ENCODE assay signal across 23 mouse cellular contexts in genomic region chr1:21323996-21324574, GRCm38 (mm10). TPM values are rescaled to one million over a fixed set of nuclear protein-coding genes. Genes with fewer than 3 reads are reported as not detected.
DNase-seq lines count a peak whose midpoint lies in the region; ATAC-seq lines count a peak whose summit lies in the region.
"Had no signal": no experiment of that assay in that cellular context is flagged by ENCODE, and none has a peak within 500 bp of the region (broad histone marks: within the 10 kb centered on the region; RNA-seq: fewer than 3 reads in every experiment).

No protein-coding gene starts in this region.

- no peak overlapping the region for H3K9ac ChIP-seq in hindbrain, embryonic 16.5 days (ENCODE audit: low read depth, low read length)
- no peak overlapping the region for H3K9ac ChIP-seq in hindbrain, embryonic 13.5 days
- H3K9ac ChIP-seq in midbrain, embryonic 14.5 days (replicated peaks; ENCODE audit: low read length), result no peak overlapping the region
- no peak overlapping the region for H3K9ac ChIP-seq in intestine, embryonic 16.5 days (ENCODE audit: low read depth, low read length)
- no peak overlapping the region for H3K9ac ChIP-seq in stomach, embryonic 16.5 days (ENCODE audit: low read length)
- H3K9ac ChIP-seq: heart, embryonic 12.5 days; hindbrain, embryonic 15.5 days; liver, embryonic 13.5 days; lung, embryonic 14.5 days had no signal

- WGBS in hindbrain, embryonic 16.5 days, result 24% methylated on average over 1 of the region's 1 CpGs
- WGBS in hindbrain, embryonic 13.5 days, result 20% methylated on average over 1 of the region's 1 CpGs
- WGBS in midbrain, embryonic 14.5 days, result 5% methylated on average over 1 of the region's 1 CpGs
- WGBS in midbrain, embryonic 10.5 days, result 62% methylated on average over 1 of the region's 1 CpGs
- WGBS in intestine, embryonic 16.5 days, result 31% methylated on average over 1 of the region's 1 CpGs
- WGBS in stomach, embryonic 16.5 days, result 41% methylated on average over 1 of the region's 1 CpGs

- H3K27ac ChIP-seq in hindbrain, embryonic 16.5 days (ENCODE audit: low read depth, low read length), result no peak overlapping the region
- no peak overlapping the region for H3K27ac ChIP-seq in hindbrain, embryonic 13.5 days
- no peak overlapping the region for H3K27ac ChIP-seq in midbrain, embryonic 14.5 days (replicated peaks; ENCODE audit: low read depth, low read length)
- H3K27ac ChIP-seq in midbrain, embryonic 10.5 days (replicated peaks), result no peak overlapping the region
- H3K27ac ChIP-seq in intestine, embryonic 16.5 days (ENCODE audit: low read length), result no peak overlapping the region
- H3K27ac ChIP-seq in stomach, embryonic 16.5 days (ENCODE audit: low read length), result no peak overlapping the region
- H3K27ac ChIP-seq: hindbrain, embryonic 15.5 days; liver, embryonic 13.5 days had no signal

- H3K4me1 ChIP-seq in hindbrain, embryonic 16.5 days (ENCODE audit: control insufficient read depth, insufficient read depth, low read depth, low read length), result no peaks in the 10 kb centered on the region
- no peaks in the 10 kb centered on the region for H3K4me1 ChIP-seq in hindbrain, embryonic 13.5 days (replicated peaks)
- H3K4me1 ChIP-seq in midbrain, embryonic 14.5 days (ENCODE audit: control insufficient read depth, insufficient read depth, low read length), result no peaks in the 10 kb centered on the region
- no peaks in the 10 kb centered on the region for H3K4me1 ChIP-seq in midbrain, embryonic 10.5 days
- H3K4me1 ChIP-seq in intestine, embryonic 16.5 days (ENCODE audit: control insufficient read depth, insufficient read depth, low read length), result no peaks in the 10 kb centered on the region
- no peaks in the 10 kb centered on the region for H3K4me1 ChIP-seq in stomach, embryonic 16.5 days (ENCODE audit: control insufficient read depth, insufficient read depth, low read length)
- H3K4me1 ChIP-seq: heart, embryonic 12.5 days; hindbrain, embryonic 15.5 days had no signal

- H3K9me3 ChIP-seq in hindbrain, embryonic 16.5 days (ENCODE audit: control insufficient read depth, low read length), result no peaks in the 10 kb centered on the region
- H3K9me3 ChIP-seq in hindbrain, embryonic 13.5 days, result no peaks in the 10 kb centered on the region
- H3K9me3 ChIP-seq in midbrain, embryonic 14.5 days (ENCODE audit: control insufficient read depth, low read length), result no peaks in the 10 kb centered on the region
- peaks cover 7% of the 10 kb centered on the region; the same call in 1 of the 2 replicates for H3K9me3 ChIP-seq in midbrain, embryonic 10.5 days (replicated peaks)
- H3K9me3 ChIP-seq in intestine, embryonic 16.5 days (ENCODE audit: control insufficient read depth, low read length), result 0 out of 2 replicates have a peak, but pooled peaks cover 4% of the 10 kb centered on the region
- H3K9me3 ChIP-seq in stomach, embryonic 16.5 days (replicated peaks; ENCODE audit: control insufficient read depth, low read length), result no peaks in the 10 kb centered on the region
- H3K9me3 ChIP-seq: hindbrain, embryonic 15.5 days; liver, embryonic 13.5 days had no signal

- no peaks in the 10 kb centered on the region for H3K27me3 ChIP-seq in hindbrain, embryonic 16.5 days (replicated peaks; ENCODE audit: control insufficient read depth, insufficient read depth, low read length)
- no peaks in the 10 kb centered on the region for H3K27me3 ChIP-seq in hindbrain, embryonic 13.5 days
- H3K27me3 ChIP-seq in midbrain, embryonic 14.5 days (ENCODE audit: control insufficient read depth, insufficient read depth, low read length), result no peaks in the 10 kb centered on the region
- no peaks in the 10 kb centered on the region for H3K27me3 ChIP-seq in midbrain, embryonic 10.5 days (ENCODE audit: low read depth, poor library complexity, severe bottlenecking)
- H3K27me3 ChIP-seq in intestine, embryonic 16.5 days (replicated peaks; ENCODE audit: control insufficient read depth, insufficient read depth, low read length), result no peaks in the 10 kb centered on the region
- H3K27me3 ChIP-seq in stomach, embryonic 16.5 days (ENCODE audit: control insufficient read depth, insufficient read depth, low read length), result no peaks in the 10 kb centered on the region
- H3K27me3 ChIP-seq: heart, embryonic 12.5 days; hindbrain, embryonic 15.5 days; liver, embryonic 13.5 days had no signal

- H3K4me3 ChIP-seq in hindbrain, embryonic 16.5 days (ENCODE audit: low read length), result no peak overlapping the region
- H3K4me3 ChIP-seq in hindbrain, embryonic 13.5 days, result no peak overlapping the region
- no peak overlapping the region for H3K4me3 ChIP-seq in midbrain, embryonic 14.5 days (replicated peaks; ENCODE audit: low read depth, low read length)
- no peak overlapping the region for H3K4me3 ChIP-seq in midbrain, embryonic 10.5 days
- H3K4me3 ChIP-seq in intestine, embryonic 16.5 days (ENCODE audit: low read length), result no peak overlapping the region
- no peak overlapping the region for H3K4me3 ChIP-seq in stomach, embryonic 16.5 days (replicated peaks; ENCODE audit: low read length)
- H3K4me3 ChIP-seq: heart, embryonic 12.5 days; hindbrain, embryonic 15.5 days; liver, embryonic 13.5 days; myocyte had no signal

- peak; percentile 64 for ATAC-seq in hindbrain, embryonic 16.5 days
- ATAC-seq in hindbrain, embryonic 13.5 days (ENCODE audit: low FRiP score), result no peak
- peak; percentile 65; the same call in 1 of the 2 replicates for ATAC-seq in midbrain, embryonic 14.5 days (ENCODE audit: low FRiP score, low TSS enrichment)
- ATAC-seq in intestine, embryonic 16.5 days, result peak; percentile 36; the same call in 1 of the 2 replicates
- ATAC-seq in stomach, embryonic 16.5 days (ENCODE audit: insufficient read depth, low FRiP score), result peak; percentile 78

- DNase-seq in midbrain, embryonic 14.5 days, result peak; percentile 25
- DNase-seq in midbrain, embryonic 10.5 days (ENCODE audit: low spot score), result no peak
- no peak for DNase-seq in B cell, adult 2 months
- no peak for DNase-seq in right cerebral cortex, postnatal 14 days
- DNase-seq: adrenal gland, postnatal 25 days; cerebellum, adult 18-20 months; cerebellum, postnatal 25 days; embryo, embryonic 11 days; liver, embryonic 13.5 days; lung, embryonic 14.5 days; lung, postnatal 36 days had no signal

- no peak overlapping the region for H3K4me2 ChIP-seq in hindbrain, embryonic 16.5 days (ENCODE audit: low read length)
- H3K4me2 ChIP-seq in hindbrain, embryonic 13.5 days, result no peak overlapping the region
- no peak overlapping the region for H3K4me2 ChIP-seq in midbrain, embryonic 14.5 days (ENCODE audit: low read length)
- H3K4me2 ChIP-seq in intestine, embryonic 16.5 days (ENCODE audit: low read depth, low read length), result no peak overlapping the region
- no peak overlapping the region for H3K4me2 ChIP-seq in stomach, embryonic 16.5 days (ENCODE audit: low read depth, low read length)
- H3K4me2 ChIP-seq: heart, embryonic 12.5 days; hindbrain, embryonic 15.5 days; liver, embryonic 13.5 days; lung, embryonic 14.5 days had no signal

- H3K36me3 ChIP-seq in hindbrain, embryonic 16.5 days (ENCODE audit: control insufficient read depth, insufficient read depth, low read length), result no peaks in the 10 kb centered on the region
- no peaks in the 10 kb centered on the region for H3K36me3 ChIP-seq in hindbrain, embryonic 13.5 days
- H3K36me3 ChIP-seq in midbrain, embryonic 14.5 days (ENCODE audit: control insufficient read depth, insufficient read depth, low read length), result no peaks in the 10 kb centered on the region
- H3K36me3 ChIP-seq in midbrain, embryonic 10.5 days, result no peaks in the 10 kb centered on the region
- H3K36me3 ChIP-seq in intestine, embryonic 16.5 days (ENCODE audit: control insufficient read depth, insufficient read depth, low read length), result no peaks in the 10 kb centered on the region
- no peaks in the 10 kb centered on the region for H3K36me3 ChIP-seq in stomach, embryonic 16.5 days (ENCODE audit: control insufficient read depth, insufficient read depth, low read length)
- H3K36me3 ChIP-seq: heart, embryonic 12.5 days; hindbrain, embryonic 15.5 days; liver, embryonic 13.5 days had no signal

RNA-seq across cellular contexts. Expression of gene Khdc1a, which starts 25.4 kb away (rescaled TPM):
- polyA plus RNA-seq in hindbrain, embryonic 16.5 days (2015; fragmentation: Nextera tagmentation; extraction: Ambion mirVana), result not detected in 2 replicates
- not detected in 2 replicates for polyA plus RNA-seq in hindbrain, embryonic 13.5 days (2015; fragmentation: Nextera tagmentation; extraction: Ambion mirVana)
- not detected in 2 replicates for polyA plus RNA-seq in midbrain, embryonic 14.5 days (2014; fragmentation: Nextera tagmentation; extraction: Ambion mirVana)
- polyA plus RNA-seq in midbrain, embryonic 10.5 days (2016; fragmentation: Nextera tagmentation; extraction: Ambion mirVana), result not detected in 2 replicates
- polyA plus RNA-seq in intestine, embryonic 16.5 days (2015; fragmentation: Nextera tagmentation; extraction: Ambion mirVana), result not detected in 2 replicates
- not detected in 2 replicates for polyA plus RNA-seq in stomach, embryonic 16.5 days (2015; fragmentation: Nextera tagmentation; extraction: Ambion mirVana)
- polyA plus RNA-seq: embryonic facial prominence, embryonic 14.5 days; heart, embryonic 12.5 days; hindbrain, embryonic 15.5 days; kidney, embryonic 14.5 days; large intestine, adult 2 months; limb, embryonic 11.5 days; liver, embryonic 13.5 days; lung, embryonic 14.5 days; myocyte had no signal

RNA-seq across cellular contexts. Expression of gene Khdc1c, which starts 44.0 kb away (rescaled TPM):
- polyA plus RNA-seq in hindbrain, embryonic 16.5 days (2015; fragmentation: Nextera tagmentation; extraction: Ambion mirVana), result not detected in 2 replicates
- not detected in 2 replicates for polyA plus RNA-seq in hindbrain, embryonic 13.5 days (2015; fragmentation: Nextera tagmentation; extraction: Ambion mirVana)
- polyA plus RNA-seq in midbrain, embryonic 14.5 days (2014; fragmentation: Nextera tagmentation; extraction: Ambion mirVana), result not detected in 2 replicates
- polyA plus RNA-seq in midbrain, embryonic 10.5 days (2016; fragmentation: Nextera tagmentation; extraction: Ambion mirVana), result not detected in 2 replicates
- polyA plus RNA-seq in intestine, embryonic 16.5 days (2015; fragmentation: Nextera tagmentation; extraction: Ambion mirVana), result not detected in 2 replicates
- polyA plus RNA-seq in stomach, embryonic 16.5 days (2015; fragmentation: Nextera tagmentation; extraction: Ambion mirVana), result not detected in 2 replicates
- polyA plus RNA-seq: embryonic facial prominence, embryonic 14.5 days; heart, embryonic 12.5 days; hindbrain, embryonic 15.5 days; kidney, embryonic 14.5 days; large intestine, adult 2 months; limb, embryonic 11.5 days; liver, embryonic 13.5 days; lung, embryonic 14.5 days; myocyte had no signal

RNA-seq across cellular contexts. Expression of gene Khdc1b, which starts 59.3 kb away (rescaled TPM):
- not detected in 2 replicates for polyA plus RNA-seq in hindbrain, embryonic 16.5 days (2015; fragmentation: Nextera tagmentation; extraction: Ambion mirVana)
- polyA plus RNA-seq in hindbrain, embryonic 13.5 days (2015; fragmentation: Nextera tagmentation; extraction: Ambion mirVana), result 0.08 TPM in 1 of 2 replicates, not detected in the other
- 0.12 TPM in 2 replicates for polyA plus RNA-seq in midbrain, embryonic 14.5 days (2014; fragmentation: Nextera tagmentation; extraction: Ambion mirVana)
- polyA plus RNA-seq in midbrain, embryonic 10.5 days (2016; fragmentation: Nextera tagmentation; extraction: Ambion mirVana), result not detected in 2 replicates
- polyA plus RNA-seq in intestine, embryonic 16.5 days (2015; fragmentation: Nextera tagmentation; extraction: Ambion mirVana), result 0.10 TPM in 1 of 2 replicates, not detected in the other
- polyA plus RNA-seq in stomach, embryonic 16.5 days (2015; fragmentation: Nextera tagmentation; extraction: Ambion mirVana), result not detected in 2 replicates
- polyA plus RNA-seq: embryonic facial prominence, embryonic 14.5 days; gonadal fat pad, adult 2 months; heart, embryonic 12.5 days; large intestine, adult 2 months; limb, embryonic 11.5 days; liver, embryonic 13.5 days; myocyte had no signal
